Mouse (Mus musculus): Measurements from ENCODE around the gene Myo9b.
"Not testable (repeated sequence)": the region's sequence is repeated elsewhere in the genome, so short reads cannot be mapped to it uniquely, and the experiment has no call there.

GRCm38 (mm10) chr8:71293930-71294329 lies 21.4 kb downstream of the Myo9b start:
- TF ChIP-seq POLR2A (IDR thresholded peaks at IDR 0.05; ENCODE audit: extremely low read depth, insufficient read depth, low read length); CTCF (IDR thresholded peaks at IDR 0.05; ENCODE audit: low read depth, low read length): not testable (repeated sequence)
